Mouse (Mus musculus) monocyte, adult 5-6 weeks (primary cell): ENCODE measurements around the gene Nme4. TPM values are rescaled to one million over a fixed set of nuclear protein-coding genes. Genes with fewer than 3 reads are reported as not detected.
"Not testable (repeated sequence)": the region's sequence is repeated elsewhere in the genome, so short reads cannot be mapped to it uniquely, and the experiment has no call there.

ENCODE experiments used
- ATAC-seq: fragments of 153-309, 156-312 bp; replicated peaks from 2 replicates; pipeline ENCODE4 v1.8.0; 2017; ENCODE audit warnings: mild to moderate bottlenecking; ENCODE audit not compliant: low TSS enrichment, insufficient number of reproducible peaks, severe bottlenecking, poor library complexity, low FRiP score
- total RNA-seq: library from RNA; stranded (forward); fragments of 200-1000, 200-491, 200-594 nt; gene quantifications from 3 replicates; pipeline ENCODE4 v1.2.3, GENCODE M21; 2017

Nme4 gene
- total RNA-seq, 1 experiment from 2014 or later, result not detected

GRCm38 (mm10) chr17:26115205-26115898, 19.9 kb upstream of the Nme4 start:
- no peak for ATAC-seq

GRCm38 (mm10) chr17:26114461-26114860, 19.1 kb upstream of the Nme4 start:
- not testable (repeated sequence) for ATAC-seq

- ATAC-seq, result no peak
Observed at GRCm38 (mm10) chr17:26114061-26114460, 18.7 kb upstream of the Nme4 start.

- peak; percentile 58 for ATAC-seq
Observed at GRCm38 (mm10) chr17:26113181-26113948, 18.0 kb upstream of the Nme4 start, which contains the start of gene Tmem8. Gene Tmem8, plus strand, starts transcription at chr17:26113299.

GRCm38 (mm10) chr17:26112751-26113150, 17.3 kb upstream of the Nme4 start:
- peak; percentile 40 for ATAC-seq

- no peak for ATAC-seq
Observed at GRCm38 (mm10) chr17:26111722-26112121, 16.3 kb upstream of the Nme4 start.

GRCm38 (mm10) chr17:26111024-26111423, 15.6 kb upstream of the Nme4 start:
- ATAC-seq, result no peak

GRCm38 (mm10) chr17:26110156-26110555, 14.8 kb upstream of the Nme4 start:
- no peak for ATAC-seq

GRCm38 (mm10) chr17:26105619-26106018, 10.2 kb upstream of the Nme4 start:
- ATAC-seq, result no peak

- no peak for ATAC-seq
Observed at GRCm38 (mm10) chr17:26101478-26101877, 6.1 kb upstream of the Nme4 start.

- no peak for ATAC-seq
Observed at GRCm38 (mm10) chr17:26100166-26100565, 4.8 kb upstream of the Nme4 start.

- ATAC-seq, result not testable (repeated sequence)
Observed at GRCm38 (mm10) chr17:26099316-26099715, 3.9 kb upstream of the Nme4 start.

GRCm38 (mm10) chr17:26098461-26098860, 3.1 kb upstream of the Nme4 start:
- no peak for ATAC-seq

- ATAC-seq, result no peak
Observed at GRCm38 (mm10) chr17:26094531-26095110, 781 bp downstream of the Nme4 start.

GRCm38 (mm10) chr17:26089905-26090632, 5.3 kb downstream of the Nme4 start, which contains the start of gene Decr2:
Gene Decr2, minus strand, starts transcription at chr17:26090337.
- ATAC-seq, result peak; percentile 81

- no peak for ATAC-seq
Observed at GRCm38 (mm10) chr17:26087059-26087564, 8.3 kb downstream of the Nme4 start.

GRCm38 (mm10) chr17:26080867-26081266, 14.5 kb downstream of the Nme4 start:
- no peak for ATAC-seq

- no peak for ATAC-seq
Observed at GRCm38 (mm10) chr17:26078851-26079250, 16.6 kb downstream of the Nme4 start.

GRCm38 (mm10) chr17:26075246-26075645, 20.2 kb downstream of the Nme4 start:
- ATAC-seq, result no peak
